Mouse (Mus musculus) urinary bladder, adult 18-20 months (tissue): ENCODE results near the gene Xpnpep3.

Experiments
- DNase-seq, 2 experiments: peaks; one replicate each; pipeline ENCODE4 v3.0.0; 2022; ENCODE audit warnings: low spot score in 2 of 2, mixed read lengths in 2 of 2

The Xpnpep3 gene

DNA sequence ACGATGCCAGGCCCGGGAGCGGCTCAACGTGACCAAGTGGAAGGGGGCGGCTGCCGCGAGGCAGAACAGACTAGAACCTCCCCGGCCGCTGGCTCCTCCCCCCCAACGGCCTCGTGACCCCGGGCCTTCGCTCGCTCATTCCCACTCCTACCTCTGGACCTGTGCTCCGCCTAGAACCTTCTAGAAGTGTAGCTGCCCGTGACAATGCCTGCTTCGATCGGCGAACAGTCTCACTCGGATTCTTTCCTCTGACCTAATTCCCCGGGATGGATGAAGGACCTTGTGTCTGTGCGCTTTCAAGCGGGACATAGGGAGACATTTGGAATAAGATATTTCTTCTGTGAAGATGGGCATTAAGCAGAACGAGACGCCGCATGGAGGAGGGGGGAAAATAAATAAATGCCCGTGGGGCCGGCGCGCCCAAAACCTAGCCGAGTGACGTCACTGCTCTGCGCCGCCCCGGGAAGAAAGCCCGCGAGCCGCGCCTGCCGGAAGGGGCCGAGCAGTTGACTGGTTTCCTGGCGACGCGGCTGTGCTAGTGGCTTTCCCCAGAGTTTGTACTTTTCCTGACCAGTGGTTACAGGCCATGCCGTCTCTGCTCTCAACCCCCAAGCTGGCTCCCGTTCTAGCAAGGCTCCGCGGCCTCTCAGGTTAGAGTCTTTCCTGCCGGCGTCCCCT is at the start of gene Xpnpep3, which contains the start of gene St13:
Gene Xpnpep3, plus strand, starts transcription at position 501 of the 678 bp plus-strand sequence.
Gene St13, minus strand, starts transcription at position 440 of the 678 bp plus-strand sequence.
- peak; percentile 95 to 97 for DNase-seq

DNA sequence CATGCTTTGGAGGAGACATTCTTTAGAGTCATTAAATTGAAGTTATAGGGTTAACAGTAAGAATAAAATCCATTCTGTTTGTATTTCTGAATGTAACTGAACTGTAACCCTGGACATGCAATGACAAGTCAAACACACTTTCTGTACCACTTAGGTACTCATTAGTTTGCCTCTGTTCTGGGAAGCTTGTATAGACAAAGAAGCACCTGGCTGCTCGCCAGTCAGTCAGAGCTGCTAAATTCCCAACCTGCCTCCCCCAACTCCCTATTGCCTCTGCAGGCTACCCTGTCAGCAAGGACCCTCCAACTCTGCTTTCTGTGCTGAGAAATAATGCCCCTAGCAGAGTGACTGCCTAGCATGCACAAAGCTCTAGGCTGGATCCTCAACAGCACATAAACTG is 49.5 kb upstream of the Xpnpep3 start:
- DNase-seq, result no peak

DNA sequence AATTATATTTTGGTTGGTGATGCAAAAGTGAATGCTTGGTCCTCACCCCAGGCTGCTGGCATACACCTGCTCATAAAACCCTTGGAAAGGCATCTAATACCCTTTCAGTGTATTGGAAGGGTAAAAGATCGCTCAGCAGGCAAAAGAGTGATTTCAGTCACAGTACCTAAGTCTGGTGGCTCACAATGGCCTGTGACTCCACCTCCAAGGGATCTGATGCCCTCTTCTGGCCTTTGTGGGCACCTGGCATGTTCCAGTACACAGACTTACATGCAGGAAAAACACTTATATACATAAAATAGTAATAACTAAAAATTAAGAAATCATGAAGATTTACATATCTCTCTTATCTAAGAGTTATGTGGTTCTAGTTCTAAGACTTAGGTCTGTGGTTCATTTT is 47.3 kb upstream of the Xpnpep3 start:
- DNase-seq, result no peak

DNA sequence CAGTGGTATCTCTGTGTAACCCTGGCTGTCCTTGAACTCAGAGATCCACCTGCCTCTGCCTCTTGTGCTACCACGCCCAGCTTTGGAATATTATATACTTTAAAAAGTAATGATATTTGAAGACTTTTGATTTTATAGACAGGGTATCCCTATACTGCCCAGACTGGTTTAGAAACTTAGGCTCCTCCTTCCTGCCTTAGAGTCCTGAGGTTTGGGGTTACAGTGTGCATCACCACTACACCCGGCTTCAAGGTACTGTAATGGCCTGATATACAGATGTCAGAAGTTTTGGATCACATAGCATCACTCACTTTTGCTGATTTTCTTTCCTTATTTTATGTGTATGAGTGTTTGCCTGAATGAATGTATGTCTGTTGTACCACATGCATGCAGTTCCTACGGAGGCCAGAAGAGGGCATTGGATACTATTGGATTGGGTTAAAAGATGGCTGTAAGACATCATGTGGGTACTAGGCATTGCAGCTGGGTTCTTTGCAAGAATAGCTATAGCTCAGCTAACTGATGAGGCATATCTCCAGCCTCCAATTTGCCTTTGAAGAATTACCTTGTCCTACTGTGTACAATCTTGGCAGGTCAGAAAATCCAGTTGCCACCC is 44.7 kb upstream of the Xpnpep3 start:
- DNase-seq, result no peak

DNA sequence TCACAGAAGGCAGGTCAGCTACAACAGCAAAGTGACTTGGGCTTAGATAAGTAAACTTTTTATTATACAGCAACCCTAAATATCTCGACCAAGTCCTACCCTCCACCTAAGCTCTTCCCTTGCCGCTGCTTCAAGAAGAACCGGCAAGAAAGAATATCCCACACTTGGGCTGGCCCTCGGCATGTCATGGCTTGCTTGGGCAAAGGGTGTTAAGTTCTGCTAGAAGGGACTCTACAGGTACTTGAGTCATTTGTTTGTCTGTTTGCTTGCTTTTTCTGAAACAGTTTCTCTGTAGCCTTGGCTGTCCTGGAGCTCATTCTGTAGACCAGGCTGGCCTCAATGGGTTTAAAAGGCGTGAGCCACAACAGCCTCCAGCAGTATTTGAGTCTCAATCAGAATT is 43.0 kb upstream of the Xpnpep3 start:
- DNase-seq, result peak; percentile 47 to 59

DNA sequence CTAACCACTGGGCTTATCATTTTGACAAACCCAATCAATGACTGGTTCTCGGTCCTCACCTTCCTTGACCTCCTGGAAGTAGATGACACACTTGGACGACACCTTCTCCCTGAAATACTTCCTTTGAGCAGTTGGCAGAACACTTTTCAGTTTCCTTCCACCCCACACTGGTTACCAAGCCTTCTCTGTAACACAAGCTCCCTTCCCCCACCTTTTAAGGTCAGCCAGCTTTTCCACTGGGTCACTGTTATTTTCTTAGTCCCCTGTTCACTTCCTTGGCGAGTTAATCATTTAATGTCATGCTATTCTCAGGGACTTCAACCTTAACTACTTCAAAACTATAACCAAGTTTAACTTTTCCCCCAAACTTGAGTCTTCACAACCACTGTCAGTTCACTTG is 41.0 kb upstream of the Xpnpep3 start:
- no peak for DNase-seq

DNA sequence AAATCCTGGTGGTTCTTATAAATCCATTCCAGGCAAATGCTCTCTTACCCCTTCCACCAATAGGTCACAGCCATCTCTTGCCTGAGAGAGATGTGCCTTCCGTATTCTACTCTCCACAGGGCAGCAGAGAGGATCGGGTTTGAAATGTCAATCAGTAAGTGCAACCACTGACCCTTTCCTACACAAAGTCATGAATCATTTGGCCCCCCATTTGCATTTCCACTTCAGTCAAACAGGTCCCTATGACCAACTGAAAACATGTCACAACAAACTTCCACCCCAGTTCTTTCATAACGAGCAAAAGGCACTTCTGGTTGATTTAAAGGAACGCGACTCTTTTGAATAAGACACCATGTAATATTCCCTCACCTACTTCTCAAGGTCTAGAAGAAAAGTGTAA is 40.5 kb upstream of the Xpnpep3 start:
- no peak for DNase-seq

DNA sequence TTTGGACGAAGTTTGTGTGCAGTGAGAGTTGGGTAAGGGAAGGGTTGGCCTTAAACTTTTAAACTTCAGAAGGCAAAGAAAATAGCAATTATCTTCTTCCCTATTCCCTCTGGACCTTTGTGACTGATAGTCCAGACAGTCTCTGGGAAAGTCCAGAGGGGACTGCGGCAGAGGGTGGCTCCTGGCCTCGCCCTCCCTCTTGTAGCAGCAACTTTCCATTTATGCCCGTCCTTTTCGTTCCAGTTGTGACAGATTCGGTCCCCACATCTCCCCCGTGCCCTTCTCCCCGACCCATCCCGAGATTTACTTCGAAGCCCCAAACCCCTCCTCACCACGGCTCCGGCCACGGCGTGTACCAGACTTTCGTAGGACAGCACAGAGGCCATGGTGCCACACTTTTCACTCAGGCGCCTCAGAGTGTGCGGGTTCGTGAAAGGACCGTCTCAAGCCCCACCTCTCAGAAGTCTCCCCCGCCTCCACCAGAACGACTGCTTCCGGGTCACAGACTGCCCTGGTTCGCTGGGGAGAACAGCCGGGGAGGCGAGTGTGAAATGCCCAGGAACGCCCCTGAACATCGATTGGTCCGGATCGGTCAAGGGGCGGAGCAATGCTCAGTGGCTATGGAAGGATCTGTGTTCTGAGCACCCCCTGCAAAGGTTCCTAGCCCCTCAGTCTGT is 39.5 kb upstream of the Xpnpep3 start, which contains the start of gene Slc25a17:
Gene Slc25a17, minus strand, starts transcription at position 468 of the 677 bp plus-strand sequence.
- peak; percentile 80 to 94 for DNase-seq

DNA sequence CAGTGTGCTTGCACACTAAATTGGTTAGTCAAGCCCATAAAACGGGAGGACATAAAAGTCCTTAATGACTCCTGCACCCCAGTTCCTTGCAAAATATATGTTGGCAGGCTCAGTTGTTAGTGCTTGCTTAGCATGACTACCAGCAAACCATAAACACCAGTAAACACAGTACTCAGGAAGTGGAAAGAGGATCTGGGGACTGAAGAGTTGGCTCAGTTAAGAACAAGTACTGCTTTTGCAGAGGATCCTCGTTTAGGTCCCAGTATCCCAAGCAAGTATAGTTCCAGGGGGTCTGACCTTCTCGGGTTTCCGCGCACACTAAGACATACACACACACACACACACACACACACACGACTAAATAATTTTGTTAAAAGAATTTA is 38.9 kb upstream of the Xpnpep3 start:
- DNase-seq, result no peak

DNA sequence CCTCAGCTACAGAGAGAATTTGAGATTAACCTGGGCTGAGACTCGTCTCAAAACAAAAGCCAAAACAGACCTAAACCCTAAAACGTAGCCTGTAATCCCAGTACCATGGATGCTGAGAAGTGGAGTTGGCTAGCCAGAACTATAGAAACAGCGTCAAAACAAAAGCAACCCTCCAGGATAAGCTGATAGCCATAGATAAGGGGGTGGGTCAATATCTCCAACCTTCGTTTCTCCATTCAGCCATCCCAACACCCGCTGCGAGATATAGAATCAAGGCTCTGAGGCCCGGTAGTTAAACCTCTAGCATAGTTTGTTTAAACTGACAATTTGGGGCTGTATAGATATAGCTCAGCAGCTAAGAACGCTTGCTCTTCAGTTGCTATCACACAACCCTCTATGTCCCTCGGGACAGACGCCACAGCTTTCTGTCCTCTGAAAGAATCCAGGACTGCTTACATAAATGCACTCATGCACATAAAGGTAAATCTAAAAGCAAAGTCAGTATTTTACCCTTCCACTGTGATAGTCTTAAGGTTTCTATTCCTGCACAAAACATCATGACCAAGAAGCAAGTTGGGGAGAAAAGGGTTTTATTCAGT is 38.4 kb upstream of the Xpnpep3 start:
- DNase-seq, result no peak

DNA sequence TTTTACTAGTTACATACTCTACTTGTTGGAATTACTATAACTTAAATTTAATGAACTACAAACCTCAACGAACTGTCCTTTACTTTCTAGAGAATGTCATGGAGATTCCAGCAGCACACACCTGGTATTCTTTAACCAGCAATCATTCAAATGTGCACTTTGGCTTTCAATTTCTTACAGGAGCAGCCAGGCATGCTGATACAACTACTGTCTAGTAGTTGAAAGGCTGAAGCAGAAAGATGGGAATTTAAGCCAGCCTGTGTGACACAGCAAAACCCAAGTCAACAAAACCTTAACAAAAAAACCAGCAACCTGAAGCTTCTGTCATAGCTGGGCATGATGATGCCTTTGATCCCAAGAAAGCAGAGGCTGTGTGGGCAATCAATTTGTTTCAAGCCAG is 37.4 kb upstream of the Xpnpep3 start:
- DNase-seq, result no peak

DNA sequence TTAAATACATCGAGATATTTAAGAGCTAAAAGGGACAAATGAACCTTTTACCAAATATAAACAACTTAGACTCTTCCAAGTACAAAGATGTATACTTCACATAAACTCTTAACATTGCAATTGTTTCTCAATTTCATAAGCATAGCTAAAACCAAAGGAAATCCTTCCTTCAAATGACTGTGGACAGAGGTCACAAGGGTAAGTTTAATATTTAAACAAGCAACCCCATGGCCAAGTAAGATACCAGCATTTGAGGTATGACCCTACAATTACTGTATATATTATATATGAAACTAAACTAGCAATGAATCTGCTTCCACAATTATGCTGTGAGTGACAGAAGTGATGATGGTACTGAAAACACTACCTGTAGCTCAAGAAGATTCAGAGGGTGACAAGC is 35.7 kb upstream of the Xpnpep3 start:
- no peak for DNase-seq

DNA sequence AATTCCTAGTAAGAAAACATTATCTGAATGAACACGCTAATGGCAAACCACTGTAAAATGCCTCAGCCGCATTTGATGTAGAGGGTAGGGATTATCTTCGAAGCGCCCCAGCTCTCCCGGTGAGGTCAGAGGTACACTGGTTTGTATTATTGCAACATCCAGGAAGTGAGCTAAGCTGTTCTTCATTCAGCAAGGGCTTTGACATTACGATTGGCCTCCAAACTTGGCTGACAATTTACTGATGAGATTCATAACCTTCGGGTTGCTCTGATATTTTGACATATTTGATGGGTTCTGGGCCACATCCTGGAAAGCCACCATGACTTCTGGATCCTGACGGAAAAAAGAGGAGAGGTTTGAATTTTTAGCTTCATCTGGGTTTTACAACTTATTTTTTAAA is 34.7 kb upstream of the Xpnpep3 start:
- no peak for DNase-seq

DNA sequence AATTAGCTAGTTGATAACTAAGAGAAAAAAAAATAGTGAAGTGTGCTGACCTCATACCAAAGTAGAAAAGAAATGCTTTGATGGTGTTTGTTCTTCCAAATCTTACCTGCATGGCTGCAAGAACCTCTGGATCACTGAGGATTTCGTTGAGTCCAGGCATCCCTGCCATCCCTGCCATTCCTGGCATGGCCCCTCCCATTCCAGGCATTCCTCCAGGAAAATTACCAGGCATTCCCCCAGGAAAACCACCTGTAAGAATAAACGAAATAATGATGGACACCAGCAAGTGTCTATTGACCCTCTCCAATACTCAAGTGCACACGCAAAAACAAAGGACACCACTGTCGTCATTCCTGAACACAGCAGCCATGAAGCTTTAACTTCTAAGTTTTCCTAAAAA is 33.7 kb upstream of the Xpnpep3 start:
- no peak for DNase-seq

DNA sequence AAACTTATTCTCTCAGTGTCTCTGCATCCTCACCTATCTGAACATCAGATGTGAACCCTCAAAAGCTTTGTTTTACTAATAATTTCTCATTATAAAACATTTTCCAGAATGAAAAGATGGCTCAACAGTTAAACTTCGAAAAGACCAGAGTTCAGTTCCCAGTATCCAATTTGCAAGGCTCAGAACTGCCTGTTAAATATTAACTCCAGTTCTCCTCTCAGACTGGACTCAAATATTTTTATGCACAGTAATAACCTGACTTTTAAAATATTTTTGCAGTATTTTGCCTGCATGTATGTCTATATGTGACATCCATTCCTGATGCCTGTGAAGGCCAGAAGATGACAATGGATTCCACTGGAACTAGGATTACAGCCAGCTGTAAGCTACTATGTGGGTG is 31.3 kb upstream of the Xpnpep3 start:
- DNase-seq, result no peak

DNA sequence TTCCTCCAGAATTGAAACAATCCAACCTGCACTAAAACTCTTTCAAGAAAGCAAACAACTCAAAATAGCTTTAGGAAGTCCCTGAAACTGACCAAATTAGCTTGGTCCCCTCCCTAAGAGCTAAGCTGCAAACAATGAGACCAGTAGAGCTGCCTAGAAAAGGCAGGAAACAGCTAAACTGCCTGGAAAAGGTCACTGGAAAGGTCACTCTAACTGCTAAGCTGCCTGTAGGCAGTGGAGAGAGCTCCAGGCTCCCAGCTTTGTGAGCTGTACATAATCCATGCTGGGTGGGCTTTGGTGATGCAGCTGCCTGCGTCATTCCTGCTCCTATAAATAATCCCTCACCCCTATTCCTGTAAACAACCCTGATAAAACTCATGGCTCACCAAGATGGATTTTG is 29.6 kb upstream of the Xpnpep3 start:
- no peak for DNase-seq

DNA sequence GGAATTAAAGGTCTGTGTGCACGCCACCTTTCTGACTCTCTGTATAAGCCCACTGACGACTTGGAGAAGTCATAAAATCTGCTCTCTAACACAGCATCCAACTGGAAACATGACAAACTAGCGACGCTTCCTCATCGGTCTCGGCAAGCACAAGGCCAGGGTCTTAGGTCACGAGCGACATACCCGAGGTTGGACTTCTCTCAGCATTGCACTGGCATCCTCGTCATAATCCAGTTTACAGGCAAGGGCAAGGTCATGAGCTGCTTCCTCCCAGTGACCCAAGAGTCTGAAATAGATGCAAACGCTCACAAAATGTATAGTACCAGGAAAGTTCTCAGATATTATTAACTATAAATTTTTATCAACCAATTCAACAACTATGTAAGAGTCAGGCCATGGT is 25.3 kb upstream of the Xpnpep3 start:
- no peak for DNase-seq

DNA sequence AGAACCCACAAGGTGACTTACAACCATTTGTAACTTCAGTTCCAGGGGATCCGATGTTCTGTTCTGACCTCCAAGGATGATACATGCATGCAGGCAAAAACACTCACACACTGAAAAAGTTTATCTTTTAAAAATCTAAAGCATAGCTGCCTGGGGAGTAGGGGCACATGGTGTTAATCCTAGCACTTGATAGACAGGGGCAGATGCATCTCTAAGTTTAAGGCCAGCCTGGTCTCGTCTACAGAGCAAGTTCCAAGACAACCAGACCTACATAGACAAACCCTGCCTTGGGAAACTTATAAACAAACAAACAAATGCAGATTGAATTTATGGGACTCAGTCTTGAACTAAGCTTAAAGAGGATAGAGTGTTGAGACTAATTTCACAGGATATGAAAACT is 21.1 kb upstream of the Xpnpep3 start:
- no peak for DNase-seq

DNA sequence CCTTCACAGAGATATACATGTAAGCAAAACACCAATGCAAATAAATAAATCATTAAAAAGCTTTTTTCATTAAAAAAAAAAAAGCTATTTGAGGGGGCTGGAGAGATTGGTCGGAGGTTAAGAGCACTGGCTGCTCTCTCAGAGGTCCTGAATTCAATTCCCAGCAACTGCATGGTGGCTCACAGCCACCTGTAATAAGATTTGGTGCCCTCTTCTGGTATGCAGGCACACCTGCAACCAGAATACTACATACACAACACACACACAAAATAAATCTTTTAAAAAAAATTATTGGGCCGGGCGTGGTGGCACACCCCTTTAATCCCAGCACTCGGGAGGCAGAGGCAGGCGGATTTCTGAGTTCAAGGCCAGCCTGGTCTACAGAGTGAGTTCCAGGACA is 13.6 kb upstream of the Xpnpep3 start:
- DNase-seq, result no peak

DNA sequence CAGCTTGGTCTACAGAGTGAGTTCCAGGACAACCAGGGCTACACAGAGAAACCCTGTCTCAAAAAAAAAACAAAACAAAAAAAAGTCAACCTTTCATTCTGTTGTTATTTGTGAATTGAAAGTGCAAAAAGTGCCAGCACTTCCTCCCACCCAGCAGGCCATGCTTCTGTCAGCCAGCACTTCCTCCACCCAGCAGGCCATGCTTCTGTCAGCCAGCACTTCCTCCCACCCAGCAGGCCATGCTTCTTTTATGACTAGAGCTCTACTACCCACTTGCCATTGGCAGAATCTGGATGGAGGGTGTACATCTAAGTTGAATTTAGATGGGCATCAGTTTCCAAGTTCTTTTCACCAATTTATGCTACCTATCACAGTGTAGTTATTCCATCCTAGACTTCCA is 6.9 kb upstream of the Xpnpep3 start:
- no peak for DNase-seq

DNA sequence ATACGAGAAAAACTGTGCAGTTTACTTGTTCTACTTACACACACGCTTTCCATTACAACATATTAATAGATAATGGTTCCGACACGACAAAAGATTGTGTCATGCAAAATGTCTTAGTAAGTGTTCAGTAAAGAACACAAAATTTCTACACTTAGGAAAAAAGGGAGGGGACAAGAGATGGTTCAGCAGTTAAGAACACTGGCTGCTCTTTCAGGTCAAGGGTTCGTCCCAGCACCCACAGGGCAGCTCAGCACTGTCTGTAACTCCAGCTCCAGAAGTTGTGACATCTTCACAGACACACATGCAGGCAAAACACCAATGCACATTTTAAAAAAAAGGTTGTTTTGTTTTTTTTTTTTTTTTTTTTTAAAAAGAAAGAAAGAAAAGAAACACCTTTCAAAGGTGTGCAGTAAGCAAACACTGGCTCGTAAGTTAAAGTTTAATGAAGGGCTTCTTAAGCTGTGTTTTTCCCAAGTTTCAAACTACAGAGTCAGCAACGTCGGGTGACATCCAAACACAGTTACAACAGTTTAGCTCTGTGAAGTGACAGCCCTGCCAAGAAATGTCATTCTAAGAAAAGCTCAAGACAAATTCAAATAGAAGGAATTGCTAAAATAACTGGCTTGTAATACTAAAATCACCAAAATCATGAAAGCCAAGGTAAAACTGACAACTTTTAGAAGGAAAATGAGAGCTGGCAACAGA is 5.6 kb upstream of the Xpnpep3 start:
- DNase-seq, result no peak

DNA sequence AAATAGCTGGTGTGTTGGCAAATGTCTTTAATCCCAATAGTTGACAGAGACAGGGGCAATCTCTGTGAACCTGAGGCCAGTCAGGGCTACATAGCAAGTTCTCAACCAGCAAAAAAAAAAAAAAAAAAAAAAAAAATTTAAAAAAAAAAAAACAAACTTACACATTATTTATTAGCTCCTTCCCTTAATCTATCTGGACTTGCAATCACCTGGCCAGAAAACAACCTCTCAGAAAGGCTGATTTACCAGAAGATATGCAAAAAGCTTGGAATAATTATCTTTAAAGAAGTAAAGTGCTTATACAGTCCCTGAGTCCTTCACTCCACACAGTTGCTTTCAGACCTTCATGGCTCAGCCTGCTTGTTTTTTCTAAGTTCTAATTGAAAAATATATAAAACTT is 1.7 kb upstream of the Xpnpep3 start:
- DNase-seq, result no peak
